Mouse (Mus musculus) kidney, embryonic 15.5 days (tissue): ENCODE results near the gene Lyzl4. TPM values are rescaled to one million over a fixed set of nuclear protein-coding genes. Genes with fewer than 3 reads are reported as not detected.
A peak's percentile ranks its signal among the peaks of the same experiment; 100 is the strongest.

Source experiments
- ATAC-seq: fragments of 200-750 bp; cut with Nextera tagmentation; replicated peaks from 2 replicates; pipeline ENCODE4 v1.8.0; 2017; ENCODE audit warnings: moderate TSS enrichment; ENCODE audit not compliant: low FRiP score
- H3K27ac ChIP-seq: fragments of 300-500 bp; sonication (generic); 2 replicates; pipeline ENCODE4 v1.5.1; 2015; ENCODE audit warnings: mild to moderate bottlenecking, inconsistent platforms
- H3K27me3 ChIP-seq: fragments of 300-500 bp; sonication (generic); 2 replicates; pipeline ENCODE4 v1.6.1; 2015; ENCODE audit warnings: inconsistent platforms
- H3K36me3 ChIP-seq: fragments of 300-500 bp; sonication (generic); 2 replicates; pipeline ENCODE4 v1.6.1; 2015; ENCODE audit warnings: inconsistent platforms
- H3K4me1 ChIP-seq: fragments of 300-500 bp; sonication (generic); 2 replicates; pipeline ENCODE4 v1.6.1; 2015; ENCODE audit warnings: inconsistent platforms
- H3K4me2 ChIP-seq: fragments of 300-500 bp; sonication (generic); 2 replicates; pipeline ENCODE4 v1.6.1; 2015; ENCODE audit warnings: moderate library complexity, mild to moderate bottlenecking, inconsistent platforms
- H3K4me3 ChIP-seq: fragments of 300-500 bp; sonication (generic); replicated peaks from 2 replicates; pipeline ENCODE4 v1.5.1; 2015; ENCODE audit warnings: mild to moderate bottlenecking, inconsistent platforms
- H3K9ac ChIP-seq: fragments of 300-500 bp; sonication (generic); 2 replicates; pipeline ENCODE4 v1.6.1; 2015; ENCODE audit warnings: mild to moderate bottlenecking, inconsistent platforms
- H3K9me3 ChIP-seq: fragments of 300-500 bp; sonication (generic); replicated peaks from 2 replicates; pipeline ENCODE4 v1.6.1; 2016; ENCODE audit warnings: inconsistent platforms
- WGBS: fragments of 180-500 bp; shearing (Covaris S2); methylation state at CpG from one replicate; pipeline ENCODE4 v1.1.7; 2015; ENCODE audit warnings: mixed read lengths; 5-methylcytosine and 5-hydroxymethylcytosine counted together
- polyA plus RNA-seq: library from polyadenylated mRNA; unstranded; fragments of >200 nt; fragmentation: Nextera tagmentation; extraction: Ambion mirVana; gene quantifications from 2 replicates; pipeline ENCODE4 v1.2.1, GENCODE M21; 2015

Gene Lyzl4
- polyA plus RNA-seq, 1 experiment from 2014 or later, result not detected

DNA sequence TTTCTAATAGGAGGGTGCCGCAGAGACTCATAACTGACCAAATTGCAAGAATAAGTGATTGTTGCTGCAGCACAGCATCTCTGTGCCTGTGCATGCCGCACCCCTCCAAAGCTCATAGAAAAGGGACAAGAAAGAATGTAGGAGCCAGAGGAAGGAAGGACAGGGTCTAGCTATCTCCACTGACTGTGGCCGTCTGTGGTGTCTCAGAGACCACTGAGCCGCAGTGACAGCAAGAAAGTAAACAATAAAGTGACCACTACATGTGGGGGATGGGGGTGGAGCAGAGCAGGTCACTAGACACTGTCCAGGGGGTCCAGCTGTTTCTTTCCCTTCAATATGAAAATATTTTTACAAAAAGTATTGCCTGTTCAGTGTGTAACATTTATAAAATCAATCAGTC, 88.3 kb downstream of the Lyzl4 start:
- Histone ChIP-seq H3K9ac (no peak overlapping the region), H3K9me3 (no peaks in the 10 kb centered on the region), H3K4me1 (peaks cover 5% of the 10 kb centered on the region; the same call in 1 of the 2 replicates), H3K4me3 (no peak overlapping the region), H3K27ac (no peak overlapping the region), H3K4me2 (no peak overlapping the region), H3K36me3 (no peaks in the 10 kb centered on the region), H3K27me3 (no peaks in the 10 kb centered on the region)
- ATAC-seq, result no peak
- 54% methylated on average over 4 of the region's 4 CpGs for WGBS

DNA sequence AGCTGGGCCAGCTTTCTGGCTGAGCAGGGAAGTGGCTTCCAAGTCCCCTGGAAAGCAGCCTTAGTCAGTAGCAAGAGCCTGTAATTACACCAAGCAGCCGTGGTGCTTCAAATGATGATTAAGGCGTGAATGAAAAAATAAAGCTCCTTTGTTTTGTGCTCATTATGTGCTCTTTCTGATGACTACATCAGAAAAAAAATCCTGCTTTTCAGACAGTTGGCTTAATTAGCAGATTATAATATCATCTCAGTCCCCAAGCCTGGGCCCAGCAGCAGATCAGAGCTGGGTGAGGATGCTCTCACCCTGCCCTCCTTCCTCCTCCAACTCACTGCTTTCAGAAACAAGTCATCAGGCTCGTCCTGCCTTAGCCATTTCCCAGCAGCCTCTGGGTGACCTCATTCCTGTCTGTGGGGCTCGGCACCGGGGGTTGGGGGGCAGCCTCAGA, 91.5 kb downstream of the Lyzl4 start:
- WGBS, result 67% methylated on average over 5 of the region's 5 CpGs
- H3K9me3 ChIP-seq, result no peaks in the 10 kb centered on the region
- H3K27me3 ChIP-seq, result no peaks in the 10 kb centered on the region
- ATAC-seq, result no peak
- no peaks in the 10 kb centered on the region for H3K36me3 ChIP-seq
- H3K4me1 ChIP-seq, result no peaks in the 10 kb centered on the region
- no peak overlapping the region for H3K9ac ChIP-seq
- H3K4me3 ChIP-seq, result no peak overlapping the region
- no peak overlapping the region for H3K4me2 ChIP-seq
- no peak overlapping the region for H3K27ac ChIP-seq

DNA sequence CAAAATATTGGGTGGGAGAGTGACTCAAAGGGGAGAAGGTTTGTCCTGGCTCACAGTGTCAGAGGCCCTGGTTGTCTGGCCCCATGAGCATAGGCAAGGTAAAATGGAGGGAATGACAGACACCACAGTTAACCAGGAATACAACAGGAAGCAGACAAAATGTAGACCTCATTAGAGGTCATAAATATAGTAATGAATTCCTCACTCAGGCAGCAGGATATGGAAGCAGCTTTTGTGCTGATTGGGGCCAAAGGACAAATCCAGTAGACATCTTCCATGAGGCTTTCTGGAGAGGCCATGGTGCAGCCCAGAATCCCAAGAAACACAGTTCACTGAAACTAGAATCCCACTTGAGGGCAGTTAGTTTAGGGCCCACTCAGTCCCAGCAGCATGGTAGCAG, 92.5 kb downstream of the Lyzl4 start:
- no peak overlapping the region for H3K4me3 ChIP-seq
- H3K27me3 ChIP-seq, result no peaks in the 10 kb centered on the region
- no peak overlapping the region for H3K4me2 ChIP-seq
- no peaks in the 10 kb centered on the region for H3K36me3 ChIP-seq
- ATAC-seq, result no peak
- no peaks in the 10 kb centered on the region for H3K4me1 ChIP-seq
- no peak overlapping the region for H3K9ac ChIP-seq
- H3K9me3 ChIP-seq, result no peaks in the 10 kb centered on the region
- H3K27ac ChIP-seq, result no peak overlapping the region

DNA sequence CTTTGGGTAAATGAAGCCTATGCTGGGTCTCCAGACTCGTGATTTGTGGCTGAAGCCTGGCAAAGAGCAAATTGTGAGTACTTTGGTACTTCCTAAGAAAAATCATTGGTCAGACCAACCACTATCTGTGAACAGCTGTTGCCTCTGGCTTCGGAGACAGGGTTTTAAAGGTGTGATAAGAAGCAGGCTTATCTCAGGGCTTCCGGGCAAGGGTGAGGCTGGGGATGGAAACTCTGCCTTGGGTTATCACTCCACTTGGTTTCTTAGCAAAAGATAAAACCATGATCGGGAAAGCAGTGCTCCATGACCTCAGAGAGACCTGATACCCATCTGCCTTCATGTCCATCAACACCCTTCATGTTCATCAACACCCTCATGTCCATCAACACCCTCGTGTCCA, 92.9 kb downstream of the Lyzl4 start:
- Histone ChIP-seq H3K9me3 (no peaks in the 10 kb centered on the region), H3K36me3 (no peaks in the 10 kb centered on the region), H3K4me3 (no peak overlapping the region), H3K4me2 (no peak overlapping the region), H3K27ac (no peak overlapping the region), H3K9ac (no peak overlapping the region), H3K4me1 (no peaks in the 10 kb centered on the region), H3K27me3 (no peaks in the 10 kb centered on the region)
- 63% methylated on average over 5 of the region's 5 CpGs for WGBS
- ATAC-seq, result no peak

DNA sequence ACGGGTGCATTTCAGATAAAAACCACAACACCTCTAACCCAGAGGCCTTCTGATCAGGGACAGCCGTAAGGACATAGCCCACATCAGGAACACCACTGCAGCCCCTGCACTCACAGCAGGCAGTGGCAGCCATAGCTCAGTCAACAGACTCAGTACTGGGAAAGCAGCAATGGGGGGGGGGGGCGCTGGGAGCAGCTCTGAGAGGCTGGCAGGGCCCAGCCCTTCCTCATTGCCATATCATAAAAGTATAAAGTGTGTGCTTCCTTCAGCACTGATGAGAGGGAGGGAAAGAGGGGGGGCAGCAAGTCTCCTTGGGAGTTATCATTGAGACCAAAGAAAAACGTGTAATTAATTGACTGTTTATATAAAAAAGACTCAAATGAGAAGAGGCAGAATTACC, 94.5 kb downstream of the Lyzl4 start:
- Histone ChIP-seq H3K4me3 (no peak overlapping the region), H3K27ac (no peak overlapping the region), H3K9ac (no peak overlapping the region), H3K36me3 (no peaks in the 10 kb centered on the region), H3K9me3 (no peaks in the 10 kb centered on the region), H3K4me1 (no peaks in the 10 kb centered on the region), H3K27me3 (no peaks in the 10 kb centered on the region), H3K4me2 (no peak overlapping the region)
- 58% methylated on average over 4 of the region's 4 CpGs for WGBS
- no peak for ATAC-seq

DNA sequence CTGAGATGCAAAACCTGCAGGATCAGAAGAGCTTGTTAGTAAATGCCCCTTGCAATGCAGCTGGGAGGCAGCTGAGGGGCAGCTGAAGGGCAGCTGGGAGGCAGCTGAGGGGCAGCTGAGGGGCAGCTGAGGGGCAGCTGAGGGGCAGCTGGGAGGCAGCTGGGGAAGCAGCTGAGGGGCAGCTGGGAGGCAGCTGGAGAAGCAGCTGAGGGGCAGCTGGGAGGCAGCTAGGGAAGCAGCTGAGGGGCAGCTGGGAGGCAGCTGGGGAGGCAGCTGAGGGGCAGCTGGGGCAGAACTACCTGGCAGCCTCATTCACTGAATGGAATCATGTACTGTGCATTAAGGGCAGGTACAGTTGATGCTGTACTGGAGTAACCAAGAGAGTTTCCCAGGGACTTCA, 100.4 kb downstream of the Lyzl4 start:
- H3K27me3 ChIP-seq, result no peaks in the 10 kb centered on the region
- H3K9ac ChIP-seq, result no peak overlapping the region
- no peaks in the 10 kb centered on the region for H3K36me3 ChIP-seq
- peaks cover 3% of the 10 kb centered on the region; the same call in 1 of the 2 replicates for H3K9me3 ChIP-seq
- no peak for ATAC-seq
- H3K4me3 ChIP-seq, result no peak overlapping the region
- H3K4me2 ChIP-seq, result no peak overlapping the region
- no peak overlapping the region for H3K27ac ChIP-seq
- H3K4me1 ChIP-seq, result peaks cover 2% of the 10 kb centered on the region; the same call in 1 of the 2 replicates

DNA sequence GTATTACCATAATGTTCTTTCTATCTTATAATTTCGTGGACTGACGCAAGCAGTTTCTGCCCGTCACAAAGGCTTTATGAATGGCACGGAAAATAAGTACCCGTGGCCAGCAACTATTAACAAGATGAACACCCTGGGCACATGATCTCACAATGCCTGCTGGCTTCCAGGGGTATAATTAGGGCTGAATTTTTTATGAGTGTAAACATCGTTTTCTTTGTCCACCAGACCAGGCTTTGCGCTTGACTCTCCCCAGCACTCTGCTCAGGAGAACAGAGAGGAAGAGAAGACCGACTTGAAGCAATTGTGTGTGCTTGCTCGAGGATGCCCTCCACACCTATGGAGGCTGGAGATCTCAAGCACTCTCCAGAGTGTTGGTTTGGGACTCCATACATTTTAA, 109.3 kb downstream of the Lyzl4 start:
- H3K4me3 ChIP-seq, result no peak overlapping the region
- 82% methylated on average over 9 of the region's 9 CpGs for WGBS
- no peak overlapping the region for H3K27ac ChIP-seq
- no peak overlapping the region for H3K4me2 ChIP-seq
- peaks cover 4% of the 10 kb centered on the region; the same call in 1 of the 2 replicates for H3K9me3 ChIP-seq
- no peaks in the 10 kb centered on the region for H3K36me3 ChIP-seq
- no peak for ATAC-seq
- peaks cover 10% of the 10 kb centered on the region for H3K4me1 ChIP-seq
- H3K27me3 ChIP-seq, result no peaks in the 10 kb centered on the region
- H3K9ac ChIP-seq, result no peak overlapping the region

DNA sequence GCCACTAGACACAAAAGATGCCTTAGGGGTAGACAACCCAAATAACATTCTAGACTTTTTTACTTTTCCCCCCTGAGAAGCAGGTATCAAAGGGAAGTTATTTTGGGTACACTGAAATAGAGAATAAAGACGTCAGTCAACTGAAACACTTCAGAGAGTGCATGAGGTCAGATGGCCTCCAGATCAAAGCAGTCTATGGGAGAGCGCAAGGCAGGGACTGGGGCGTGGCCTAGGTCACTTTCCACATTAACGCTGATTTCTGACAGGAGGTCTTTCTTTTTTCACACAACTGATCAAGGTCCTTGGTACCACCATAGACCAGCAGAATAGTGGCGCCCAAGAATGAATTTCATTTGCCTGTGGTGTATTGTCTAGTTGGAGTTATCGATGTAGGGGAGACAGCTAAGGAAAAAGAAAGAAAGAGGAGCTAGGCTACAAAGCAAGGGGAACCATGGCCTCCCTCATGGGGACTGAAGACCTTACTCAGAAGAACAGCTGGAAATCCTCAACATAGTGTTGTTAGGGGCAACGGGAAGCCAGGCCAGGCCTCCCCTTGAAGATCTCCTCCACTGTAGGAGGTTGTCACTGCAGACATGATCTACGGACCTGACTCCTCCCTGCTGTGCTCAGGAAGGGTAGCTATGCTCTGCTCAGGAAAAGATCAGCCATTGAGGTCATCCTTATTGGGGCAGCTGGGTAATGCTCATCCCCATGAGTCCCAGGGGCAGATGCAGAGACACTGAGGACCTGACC, 113.1 kb downstream of the Lyzl4 start:
- peak; percentile 87 for ATAC-seq
- peaks cover 10% of the 10 kb centered on the region for H3K4me1 ChIP-seq
- H3K9me3 ChIP-seq, result 0 out of 2 replicates have a peak, but pooled peaks cover 2% of the 10 kb centered on the region
- WGBS, result 35% methylated on average over 8 of the region's 8 CpGs
- no peak overlapping the region for H3K4me3 ChIP-seq
- H3K27ac ChIP-seq, result no peak overlapping the region
- no peak overlapping the region for H3K9ac ChIP-seq
- H3K4me2 ChIP-seq, result no peak overlapping the region
- no peaks in the 10 kb centered on the region for H3K27me3 ChIP-seq
- no peaks in the 10 kb centered on the region for H3K36me3 ChIP-seq

Other genes starting within 250 kb of the Lyzl4 start
- gene Cck, start 146.4 kb downstream of the Lyzl4 start, polyA plus RNA-seq, result 3.6 and 4.0 TPM in 2 replicates
- gene Vipr1, start 620 bp upstream of the Lyzl4 start, polyA plus RNA-seq, result 0.18 and 0.39 TPM in 2 replicates
- gene Sec22c, start 63.4 kb upstream of the Lyzl4 start, polyA plus RNA-seq, result 10.5 and 10.6 TPM in 2 replicates
- 113 and 128 TPM in 2 replicates for gene Ss18l2, start 68.2 kb upstream of the Lyzl4 start, polyA plus RNA-seq
- 59.6 and 67.8 TPM in 2 replicates for gene Nktr, start 77.1 kb upstream of the Lyzl4 start, polyA plus RNA-seq
- gene Zfp651, start 117.2 kb upstream of the Lyzl4 start, polyA plus RNA-seq, result 12.8 and 15.3 TPM in 2 replicates
- gene Klhl40, start 135.5 kb upstream of the Lyzl4 start, polyA plus RNA-seq, result 1.8 and 2.9 TPM in 2 replicates
- 0.69 and 0.80 TPM in 2 replicates for gene Hhatl, start 150.4 kb upstream of the Lyzl4 start, polyA plus RNA-seq
- gene Ccdc13, start 197.4 kb upstream of the Lyzl4 start, polyA plus RNA-seq, result 0.47 and 0.53 TPM in 2 replicates
- gene Higd1a, start 216.3 kb upstream of the Lyzl4 start, polyA plus RNA-seq, result 151 and 153 TPM in 2 replicates